Mouse (Mus musculus) limb, embryonic 15.5 days (tissue): ENCODE measurements at regions not wholly inside any gene's neighbourhood (a gene's known extent, or its start where the extent isn't known, plus 50 kb on each side); places are given as distances from the start of the nearest gene placed in this dataset.

ENCODE experiments used
- ATAC-seq: fragments of 200-750 bp; cut with Nextera tagmentation; 2 replicates; pipeline ENCODE4 v1.8.0; 2017; ENCODE audit warnings: low read depth, moderate TSS enrichment; ENCODE audit not compliant: insufficient number of reproducible peaks, low FRiP score, low TSS enrichment
- H3K27ac ChIP-seq: fragments of 300-500 bp; sonication (generic); 2 replicates; pipeline ENCODE4 v1.5.1; 2015; ENCODE audit warnings: moderate library complexity, mild to moderate bottlenecking, inconsistent platforms
- H3K27me3 ChIP-seq: fragments of 300-500 bp; sonication (generic); 2 replicates; pipeline ENCODE4 v1.6.1; 2015; ENCODE audit warnings: inconsistent platforms
- H3K36me3 ChIP-seq: fragments of 300-500 bp; sonication (generic); 2 replicates; pipeline ENCODE4 v1.6.1; 2015; ENCODE audit warnings: inconsistent platforms
- H3K4me1 ChIP-seq: fragments of 300-500 bp; sonication (generic); 2 replicates; pipeline ENCODE4 v1.6.1; 2015; ENCODE audit warnings: inconsistent platforms
- H3K4me2 ChIP-seq: fragments of 300-500 bp; sonication (generic); 2 replicates; pipeline ENCODE4 v1.6.1; 2015; ENCODE audit warnings: mild to moderate bottlenecking, inconsistent platforms
- H3K4me3 ChIP-seq: fragments of 300-500 bp; sonication (generic); 2 replicates; pipeline ENCODE4 v1.5.1; 2015; ENCODE audit warnings: mild to moderate bottlenecking, inconsistent platforms
- H3K9ac ChIP-seq: fragments of 300-500 bp; sonication (generic); 2 replicates; pipeline ENCODE4 v1.6.1; 2015; ENCODE audit warnings: inconsistent platforms
- H3K9me3 ChIP-seq: fragments of 300-500 bp; sonication (generic); 2 replicates; pipeline ENCODE4 v1.6.1; 2016; ENCODE audit warnings: inconsistent platforms
- WGBS: fragments of 180-500 bp; shearing (Covaris S2); methylation state at CpG from one replicate; pipeline ENCODE4 v1.1.7; 2015; 5-methylcytosine and 5-hydroxymethylcytosine counted together

DNA sequence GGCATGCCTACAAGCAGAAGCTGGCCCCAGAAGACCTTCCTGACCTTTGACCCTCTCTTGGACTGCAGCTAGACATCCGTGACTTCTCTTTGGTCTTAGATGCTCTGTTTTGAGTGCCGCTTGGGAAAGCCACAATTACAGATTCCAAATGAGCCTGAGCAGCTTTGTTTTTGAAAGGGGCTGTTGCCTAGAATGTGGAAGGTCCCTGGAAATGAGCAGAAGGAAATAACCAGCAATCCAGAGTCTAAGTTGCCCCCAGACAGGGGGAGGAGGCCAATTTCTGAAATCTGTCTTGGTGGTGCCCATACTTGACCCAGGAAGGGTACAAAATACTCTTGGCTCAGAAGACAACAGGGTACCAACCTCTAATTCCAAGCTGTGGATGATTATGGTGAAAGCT lies 253.9 kb downstream of the Nuak1 start:
- Histone ChIP-seq H3K36me3 (no peaks in the 10 kb centered on the region), H3K27me3 (no peaks in the 10 kb centered on the region), H3K4me1 (no peaks in the 10 kb centered on the region), H3K4me2 (no peak overlapping the region), H3K9ac (no peak overlapping the region), H3K4me3 (no peak overlapping the region), H3K9me3 (no peaks in the 10 kb centered on the region), H3K27ac (no peak overlapping the region)
- WGBS = 62% methylated on average over 2 of the region's 2 CpGs
- no peak for ATAC-seq

DNA sequence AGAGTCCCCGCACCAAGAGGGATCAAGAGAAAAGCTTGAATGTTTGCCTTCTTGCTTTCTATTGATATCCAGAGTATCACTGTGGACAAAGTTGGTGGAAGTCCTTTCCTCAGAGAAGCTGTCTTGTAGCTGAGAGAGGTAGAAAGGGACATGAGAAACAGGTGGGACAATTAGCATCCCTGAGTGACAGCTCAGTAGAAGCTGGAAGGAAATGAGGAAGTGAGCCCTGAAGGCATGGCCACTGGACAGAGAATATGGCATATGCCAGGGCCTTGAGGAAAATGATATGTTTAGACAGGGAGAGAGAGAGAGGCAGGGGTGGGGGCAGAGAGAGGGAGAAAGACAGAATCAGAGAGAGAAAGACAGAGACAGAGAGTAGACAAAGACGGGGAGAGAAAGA lies 241.4 kb downstream of the Nuak1 start:
- ATAC-seq = no peak
- no peak overlapping the region for H3K4me3 ChIP-seq
- no peak overlapping the region; the same call in 1 of the 2 replicates for H3K27ac ChIP-seq
- no peak overlapping the region for H3K4me2 ChIP-seq
- H3K4me1 ChIP-seq = peaks cover 12% of the 10 kb centered on the region; the same call in 1 of the 2 replicates
- no peaks in the 10 kb centered on the region for H3K27me3 ChIP-seq
- WGBS = 75% methylated on average over 2 of the region's 2 CpGs
- no peaks in the 10 kb centered on the region for H3K9me3 ChIP-seq
- no peaks in the 10 kb centered on the region for H3K36me3 ChIP-seq
- H3K9ac ChIP-seq = no peak overlapping the region

DNA sequence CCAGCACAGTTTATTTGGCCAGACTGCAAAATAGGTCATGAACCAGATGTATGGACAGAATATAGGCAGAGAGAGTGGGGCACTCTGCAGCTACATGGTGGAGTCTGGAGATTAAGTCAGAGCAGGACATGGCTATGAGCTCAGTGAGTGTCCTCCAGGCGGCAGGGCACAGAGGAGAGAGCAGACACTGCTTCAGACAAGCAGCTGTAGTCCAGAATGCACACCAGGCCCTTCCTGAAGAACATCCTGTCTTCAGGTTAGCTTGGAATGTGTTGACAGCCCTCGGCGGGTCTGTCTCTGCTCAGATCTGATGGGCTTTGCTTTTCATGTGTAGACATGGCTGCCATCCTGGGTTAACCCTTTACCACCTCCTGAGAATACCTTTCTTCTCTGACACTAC lies 238.6 kb downstream of the Nuak1 start:
- H3K27me3 ChIP-seq = no peaks in the 10 kb centered on the region
- H3K4me1 ChIP-seq = peaks cover 12% of the 10 kb centered on the region; the same call in 1 of the 2 replicates
- H3K9me3 ChIP-seq = peaks cover 2% of the 10 kb centered on the region; the same call in 1 of the 2 replicates
- H3K4me3 ChIP-seq = no peak overlapping the region
- ATAC-seq = no peak
- no peak overlapping the region for H3K27ac ChIP-seq
- H3K4me2 ChIP-seq = no peak overlapping the region
- 29% methylated on average over 3 of the region's 3 CpGs for WGBS
- no peaks in the 10 kb centered on the region for H3K36me3 ChIP-seq
- no peak overlapping the region for H3K9ac ChIP-seq

DNA sequence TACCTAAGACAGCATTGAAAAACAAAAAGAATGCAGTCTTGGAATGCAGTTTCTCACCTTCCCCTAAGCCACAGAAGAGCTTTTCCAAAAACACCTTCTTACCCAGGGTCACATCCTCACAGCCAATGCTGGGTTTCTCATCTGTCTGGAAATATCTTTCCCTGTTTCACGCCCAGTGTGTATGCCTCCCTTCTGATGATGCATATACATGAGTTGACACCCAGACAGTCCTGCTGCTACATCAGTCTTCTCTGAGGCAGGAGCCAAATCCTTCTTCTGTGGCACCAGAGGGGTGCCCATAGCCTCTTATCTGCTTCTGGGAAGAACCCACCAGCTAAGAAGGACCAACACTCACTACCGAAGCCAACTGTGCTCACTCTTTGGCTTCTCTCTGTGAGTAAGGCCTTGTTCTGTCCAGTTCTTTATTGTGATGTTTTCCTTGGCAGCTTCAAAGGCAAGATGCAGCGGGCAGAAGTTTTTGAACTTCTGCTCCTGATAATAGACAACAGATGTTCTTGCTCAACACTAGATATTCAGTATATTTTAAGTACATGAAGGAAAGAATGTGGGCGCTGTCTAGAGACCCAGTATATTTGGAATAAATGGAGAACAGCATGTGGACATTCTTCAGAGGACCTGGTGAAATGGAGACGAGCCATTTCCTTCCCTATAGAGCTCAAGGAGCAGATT lies 228.2 kb downstream of the Nuak1 start:
- 57% methylated on average over 5 of the region's 5 CpGs for WGBS
- Histone ChIP-seq H3K9me3 (no peaks in the 10 kb centered on the region), H3K27ac (peak overlapping the region; percentile 59; the same call in 1 of the 2 replicates), H3K36me3 (no peaks in the 10 kb centered on the region), H3K4me3 (no peak overlapping the region), H3K4me2 (no peak overlapping the region), H3K9ac (no peak overlapping the region), H3K27me3 (no peaks in the 10 kb centered on the region), H3K4me1 (0 out of 2 replicates have a peak, but pooled peaks cover 4% of the 10 kb centered on the region)
- no peak for ATAC-seq

DNA sequence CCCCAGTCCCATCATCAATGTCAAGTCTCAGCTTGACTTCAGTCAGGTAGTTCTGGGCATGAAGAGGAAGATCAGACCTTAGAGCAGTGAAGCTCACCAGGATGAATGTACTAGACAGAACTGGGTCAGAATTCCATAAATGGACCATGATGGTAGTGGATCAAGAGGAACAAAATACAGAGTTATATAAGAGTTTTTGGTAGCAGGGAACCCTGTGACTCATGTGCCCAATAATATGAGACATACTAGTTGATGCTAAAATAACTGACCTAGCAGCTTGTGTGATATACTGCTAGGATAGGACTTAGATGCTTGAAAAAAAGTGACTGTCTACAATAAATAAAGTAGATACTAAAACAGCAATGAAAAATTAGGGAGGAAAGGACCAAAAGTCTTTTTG lies 225.6 kb downstream of the Nuak1 start:
- H3K4me1 ChIP-seq = 0 out of 2 replicates have a peak, but pooled peaks cover 4% of the 10 kb centered on the region
- no peaks in the 10 kb centered on the region for H3K36me3 ChIP-seq
- H3K9ac ChIP-seq = no peak overlapping the region
- no peaks in the 10 kb centered on the region for H3K27me3 ChIP-seq
- no peak overlapping the region for H3K4me2 ChIP-seq
- no peak for ATAC-seq
- no peak overlapping the region for H3K27ac ChIP-seq
- no peak overlapping the region for H3K4me3 ChIP-seq
- H3K9me3 ChIP-seq = no peaks in the 10 kb centered on the region

DNA sequence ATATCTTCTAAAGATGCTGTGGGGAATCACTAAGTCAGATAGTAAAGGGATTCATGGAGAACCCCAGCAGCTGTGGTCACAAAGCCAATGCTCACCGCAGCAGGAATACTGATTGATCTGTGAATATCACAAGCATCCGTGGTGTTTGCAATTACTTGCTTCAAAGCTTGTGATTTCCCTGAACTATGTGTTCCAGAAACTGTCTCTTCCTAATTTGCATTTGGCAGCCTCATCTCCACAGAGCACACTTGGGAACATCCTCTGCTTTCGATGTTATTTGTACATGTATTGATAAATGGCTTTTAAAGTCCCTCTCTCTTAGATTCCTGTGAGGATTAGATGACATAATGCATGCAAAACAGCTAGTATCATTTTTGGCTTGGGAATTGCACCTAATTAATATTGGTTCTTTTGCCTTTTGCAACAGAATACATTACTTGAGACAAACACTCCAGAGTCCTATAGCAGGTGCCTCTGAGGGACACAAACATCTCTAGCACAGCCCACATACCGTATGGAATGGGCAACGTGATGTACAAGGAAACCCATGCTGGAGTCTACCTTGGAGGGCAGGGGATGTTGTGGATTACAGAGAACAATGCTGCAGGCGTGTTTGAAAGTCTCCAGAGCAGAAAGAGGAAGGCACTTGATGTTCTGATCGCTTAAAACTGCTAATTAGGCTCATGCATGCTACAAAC lies 211.0 kb downstream of the Nuak1 start:
- Histone ChIP-seq H3K36me3 (no peaks in the 10 kb centered on the region), H3K27me3 (no peaks in the 10 kb centered on the region), H3K9me3 (no peaks in the 10 kb centered on the region), H3K4me3 (no peak overlapping the region), H3K4me1 (no peaks in the 10 kb centered on the region), H3K9ac (no peak overlapping the region), H3K27ac (no peak overlapping the region), H3K4me2 (no peak overlapping the region)
- no peak for ATAC-seq
- WGBS = 75% methylated on average over 7 of the region's 7 CpGs

DNA sequence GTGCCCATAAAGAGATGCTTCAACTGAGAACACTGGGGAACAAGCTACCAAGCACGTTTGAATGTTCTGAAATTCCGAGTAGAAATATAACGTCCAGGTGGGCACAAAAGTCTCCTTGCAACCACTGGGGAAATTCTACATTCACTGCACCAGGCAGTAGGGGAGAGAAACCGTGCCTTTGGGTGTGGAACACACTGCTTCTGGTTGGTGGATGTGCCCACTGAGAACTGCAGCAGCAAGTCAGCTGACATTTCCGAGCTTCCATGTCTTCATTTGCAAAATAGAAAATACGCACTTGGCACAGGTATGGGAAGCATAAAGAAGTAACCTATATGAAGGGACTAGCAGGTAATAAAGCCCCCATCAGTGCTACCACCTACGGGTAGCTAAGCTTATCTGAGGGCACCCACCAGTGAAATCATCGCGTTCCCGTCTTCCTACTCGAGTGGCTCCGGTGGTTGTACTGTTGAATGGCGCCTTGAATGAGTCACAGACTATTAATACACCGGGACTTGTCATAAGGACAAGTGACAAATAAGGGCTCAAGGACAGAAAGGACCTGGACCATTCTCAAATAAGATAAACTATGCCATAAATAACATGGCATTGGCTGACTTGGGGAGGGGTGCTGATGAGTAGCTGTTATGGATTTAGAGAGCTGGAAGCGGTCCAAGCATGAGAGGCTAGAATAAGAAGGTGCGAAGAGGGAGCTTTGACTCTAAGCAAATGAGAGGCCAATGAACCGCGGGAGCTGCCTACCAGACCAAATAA lies 210.2 kb downstream of the Nuak1 start:
- Histone ChIP-seq H3K9me3 (no peaks in the 10 kb centered on the region), H3K36me3 (no peaks in the 10 kb centered on the region), H3K4me2 (no peak overlapping the region), H3K4me3 (no peak overlapping the region), H3K9ac (no peak overlapping the region), H3K4me1 (no peaks in the 10 kb centered on the region), H3K27ac (no peak overlapping the region), H3K27me3 (no peaks in the 10 kb centered on the region)
- ATAC-seq = no peak
- 86% methylated on average over 18 of the region's 18 CpGs for WGBS

DNA sequence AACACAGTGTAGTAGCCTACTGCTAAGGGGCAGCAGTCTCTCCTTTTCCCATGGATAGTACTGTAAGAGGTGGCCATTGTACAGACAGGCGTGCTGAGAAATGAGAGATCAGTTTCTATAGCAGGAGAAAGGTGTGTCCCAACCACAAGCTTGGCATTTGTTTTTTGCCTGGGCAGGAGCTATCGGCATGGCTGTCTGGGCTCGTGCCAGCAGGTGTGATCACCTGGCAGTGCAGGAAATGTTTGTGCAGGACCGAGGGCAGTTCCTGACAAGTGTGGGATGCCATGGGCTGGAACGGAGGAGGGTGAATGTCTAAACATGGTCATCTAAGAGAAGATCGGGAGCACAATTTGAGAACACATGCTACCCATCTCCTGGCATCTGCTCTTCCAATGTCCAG lies 205.4 kb downstream of the Nuak1 start:
- Histone ChIP-seq H3K9ac (no peak overlapping the region), H3K4me3 (no peak overlapping the region), H3K27ac (no peak overlapping the region), H3K27me3 (no peaks in the 10 kb centered on the region), H3K4me2 (no peak overlapping the region), H3K9me3 (no peaks in the 10 kb centered on the region), H3K4me1 (no peaks in the 10 kb centered on the region), H3K36me3 (no peaks in the 10 kb centered on the region)
- WGBS = 85% methylated on average over 6 of the region's 6 CpGs
- ATAC-seq = no peak

DNA sequence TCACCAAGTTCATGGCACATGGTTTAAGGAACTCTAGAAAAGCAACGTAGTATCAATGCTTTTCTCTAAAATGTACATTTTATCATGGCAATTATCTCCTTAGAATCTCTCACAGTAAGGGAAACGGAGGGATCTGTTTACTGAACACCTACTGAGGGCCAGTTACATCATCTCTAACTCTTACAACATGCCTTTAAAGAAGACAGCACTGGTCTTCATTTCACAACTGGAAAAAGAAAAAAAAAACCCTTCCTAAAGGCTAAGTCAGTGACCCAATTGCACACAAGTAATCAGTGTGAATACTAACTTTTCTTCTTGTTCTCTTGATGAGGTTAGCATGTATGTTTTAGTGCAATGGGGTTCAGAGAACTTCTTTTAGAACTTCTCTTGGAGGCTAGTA lies 204.2 kb downstream of the Nuak1 start:
- Histone ChIP-seq H3K9me3 (no peaks in the 10 kb centered on the region), H3K4me2 (no peak overlapping the region), H3K9ac (no peak overlapping the region), H3K27me3 (no peaks in the 10 kb centered on the region), H3K27ac (no peak overlapping the region), H3K4me1 (no peaks in the 10 kb centered on the region), H3K36me3 (no peaks in the 10 kb centered on the region), H3K4me3 (no peak overlapping the region)
- 63% methylated on average over 2 of the region's 2 CpGs for WGBS
- no peak for ATAC-seq

DNA sequence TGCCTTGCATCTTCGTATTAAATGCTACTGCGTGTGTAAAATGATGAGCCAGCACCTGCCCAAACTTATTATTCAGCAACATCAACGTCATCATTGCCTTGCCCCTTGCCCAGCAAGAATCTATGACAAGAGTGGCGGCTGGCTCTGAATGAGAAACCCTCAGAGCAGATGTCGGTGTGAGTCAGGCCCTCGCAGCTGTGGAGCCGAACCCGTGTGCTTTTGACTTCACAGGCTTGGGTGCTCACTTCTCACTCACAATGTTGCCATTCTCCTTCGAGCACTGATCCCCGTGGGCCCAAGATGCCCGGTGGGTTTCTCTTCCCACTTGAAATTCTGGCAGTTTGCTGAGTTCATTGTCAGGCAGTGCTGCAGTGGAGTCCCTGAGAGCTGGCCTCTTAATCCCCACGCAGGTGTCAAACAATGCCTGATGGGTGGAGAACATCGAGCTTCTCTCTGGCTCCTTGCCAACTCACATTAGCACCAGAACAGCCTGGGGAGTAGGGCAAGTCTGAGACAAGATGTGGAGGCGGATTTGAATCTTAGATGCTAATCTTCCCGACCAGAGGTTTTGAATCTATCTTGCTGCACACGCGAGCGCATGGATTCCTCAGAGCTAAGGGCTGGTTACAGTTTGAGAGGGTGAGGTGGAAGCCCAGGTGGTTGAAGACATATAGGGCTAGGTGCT lies 202.0 kb downstream of the Nuak1 start:
- no peak overlapping the region for H3K4me2 ChIP-seq
- no peak overlapping the region for H3K9ac ChIP-seq
- no peaks in the 10 kb centered on the region for H3K4me1 ChIP-seq
- H3K27me3 ChIP-seq = no peaks in the 10 kb centered on the region
- H3K27ac ChIP-seq = no peak overlapping the region
- H3K9me3 ChIP-seq = peaks cover 5% of the 10 kb centered on the region
- 0 out of 2 replicates have a peak, but pooled peaks have one; percentile 58 for ATAC-seq
- 57% methylated on average over 18 of the region's 18 CpGs for WGBS
- H3K36me3 ChIP-seq = no peaks in the 10 kb centered on the region
- no peak overlapping the region for H3K4me3 ChIP-seq

DNA sequence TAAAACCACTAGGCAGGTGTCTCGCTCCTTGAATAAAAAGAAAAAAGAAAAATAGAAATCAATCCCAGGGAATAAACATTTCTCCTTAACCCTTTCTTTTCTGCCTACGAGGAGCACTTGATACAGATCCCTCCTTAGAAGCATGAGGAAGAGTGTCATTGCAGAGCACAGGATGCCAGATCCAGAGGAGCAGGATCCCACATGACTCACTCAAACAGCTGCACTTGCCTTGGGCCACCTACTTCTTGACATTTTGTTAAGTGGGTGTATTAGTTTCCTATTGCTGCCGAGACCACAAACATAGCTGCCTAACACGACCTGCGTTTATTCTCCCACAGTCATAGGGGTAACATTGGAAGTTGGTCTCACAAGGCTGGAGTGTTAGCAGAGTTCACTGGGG lies 197.1 kb downstream of the Nuak1 start:
- no peak overlapping the region for H3K9ac ChIP-seq
- no peak overlapping the region for H3K4me3 ChIP-seq
- no peaks in the 10 kb centered on the region for H3K27me3 ChIP-seq
- H3K36me3 ChIP-seq = no peaks in the 10 kb centered on the region
- no peaks in the 10 kb centered on the region for H3K4me1 ChIP-seq
- 91% methylated on average over 5 of the region's 5 CpGs for WGBS
- H3K4me2 ChIP-seq = no peak overlapping the region
- no peak for ATAC-seq
- no peak overlapping the region for H3K27ac ChIP-seq
- H3K9me3 ChIP-seq = peaks cover 5% of the 10 kb centered on the region
